Mouse (Mus musculus) liver, adult 2 months (tissue): ENCODE data around the gene Nup107.

Source experiments
- CTCF ChIP-seq: fragments of 200-500 bp; IDR thresholded peaks from 2 replicates; pipeline ENCODE4 v1.5.1; 2011; ENCODE audit warnings: low read depth, low read length, control low read depth
- POLR2A ChIP-seq: fragments of 200-500 bp; IDR thresholded peaks from 2 replicates; pipeline ENCODE4 v1.6.1; 2011; ENCODE audit warnings: low read length, control low read depth; ENCODE audit not compliant: insufficient read depth; ENCODE audit errors: extremely low read depth

DNA sequence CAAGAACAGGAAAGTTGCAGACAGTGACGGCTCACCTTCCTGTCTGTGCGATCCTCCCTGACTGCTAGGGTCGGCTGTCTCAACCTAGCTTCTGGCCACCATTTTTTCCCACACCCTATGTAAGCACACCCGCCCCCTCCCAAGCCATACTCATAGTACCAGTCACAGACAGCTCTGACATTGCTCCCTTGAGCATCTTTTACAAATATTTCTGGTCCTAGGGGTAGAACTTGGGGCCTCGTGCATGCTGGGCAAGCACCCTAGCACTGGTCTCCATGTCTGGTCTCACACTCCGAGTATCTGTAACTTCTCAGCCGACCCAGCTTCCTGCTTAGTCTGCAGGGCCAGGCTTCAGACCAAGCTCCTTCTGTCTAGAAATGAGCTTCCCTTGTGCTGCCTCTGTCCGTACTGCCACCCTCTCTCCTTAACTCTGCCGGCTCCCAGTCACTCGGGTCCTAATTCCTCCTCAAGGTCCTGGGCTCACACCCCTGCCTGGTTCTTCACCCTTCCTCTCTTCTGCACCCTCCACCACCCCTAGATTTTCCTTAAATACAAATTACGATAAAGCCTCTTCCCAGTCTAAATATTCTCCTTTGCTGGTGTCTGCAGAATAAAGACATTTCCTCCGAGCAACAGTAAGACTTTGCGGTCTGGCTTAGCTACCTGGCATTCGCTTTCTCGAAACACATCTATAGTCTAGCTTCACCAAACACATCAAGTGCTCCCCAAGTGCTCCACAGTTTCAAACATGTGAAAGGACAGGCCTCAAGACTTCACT lies 50.6 kb downstream of the Nup107 start:
- TF ChIP-seq CTCF: no peak
- no peak for TF ChIP-seq POLR2A
